Mouse (Mus musculus) brain, adult 10 weeks (tissue): ENCODE measurements around the gene Wnt5a. TPM values are rescaled to one million over a fixed set of nuclear protein-coding genes. Genes with fewer than 3 reads are reported as not detected.

ENCODE experiments used
- polyA plus RNA-seq: library from polyadenylated mRNA; stranded (reverse); fragments of 350-450 nt; fragmentation: Illumina TruSeq; extraction: RNeasy Lipid Tissue Mini Kit (QIAGEN cat#74804); gene quantifications from one replicate; pipeline ENCODE4 v1.2.3, GENCODE M21; 2015; ENCODE audit warnings: low read depth, low replicate concordance

Gene Wnt5a
- 3.6 TPM for polyA plus RNA-seq

DNA sequence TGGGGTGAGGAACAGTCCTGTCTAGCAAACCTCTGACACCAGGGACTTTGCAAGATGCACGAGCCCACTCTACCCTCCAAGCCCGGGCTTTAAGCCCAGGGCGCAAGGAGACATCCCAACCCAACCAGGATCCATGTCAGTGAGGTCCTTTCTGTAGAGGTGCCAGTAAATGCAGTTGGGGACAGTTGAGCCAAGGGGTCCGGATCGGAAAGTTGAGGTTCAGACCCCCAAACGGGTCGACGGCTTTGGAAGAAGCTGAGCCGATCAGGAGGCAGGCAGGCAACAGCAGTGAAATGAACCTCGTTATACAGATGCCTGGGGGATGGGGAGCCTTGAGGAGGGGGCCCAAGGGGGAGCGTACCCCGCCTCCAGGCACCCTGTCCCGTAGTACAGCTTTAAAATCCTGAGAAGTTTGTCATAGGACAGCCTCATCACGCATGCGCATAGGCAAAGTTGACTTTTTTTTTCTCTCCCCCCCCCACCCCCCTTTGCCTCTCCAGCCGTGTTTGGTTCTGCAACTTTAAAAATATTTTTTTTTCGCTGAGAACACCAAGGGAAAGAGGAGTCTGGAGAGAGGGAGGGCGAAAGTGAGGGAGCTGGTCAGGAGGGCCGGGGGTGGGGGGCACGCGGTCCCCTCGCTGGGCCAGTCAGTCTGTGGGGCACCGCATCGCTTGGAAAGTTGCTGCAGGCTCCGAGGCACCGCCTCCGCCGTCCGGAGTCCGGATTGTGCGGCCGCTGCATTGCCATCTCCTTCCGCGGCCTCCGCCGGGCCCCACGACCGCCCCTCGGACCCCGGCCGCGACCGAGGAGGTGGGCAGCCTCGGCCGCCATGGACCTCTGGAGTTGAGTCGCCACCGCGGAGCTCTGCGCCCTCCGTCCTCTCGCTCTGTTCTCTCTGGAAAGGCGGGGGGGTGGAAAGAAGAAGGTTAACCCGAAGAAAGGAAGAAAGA, at the start of gene Wnt5a:
Wnt5a (plus strand) TSS at position 650 of the 950 bp plus-strand sequence.

